Mouse (Mus musculus) left cerebral cortex, postnatal 25 days (tissue): ENCODE data around the gene Hipk1. TPM values are rescaled to one million over a fixed set of nuclear protein-coding genes. Genes with fewer than 3 reads are reported as not detected.

Experiments used
- total RNA-seq, 2 experiments: library from RNA; stranded (reverse); gene quantifications; 2 replicates each; pipeline ENCODE4 v1.2.3; 2021

Hipk1 gene
- total RNA-seq, 2 experiments from 2014 or later: 110 to 113 TPM

Other genes starting within 250 kb of the Hipk1 start
- gene Syt6, start 216.3 kb downstream of the Hipk1 start, total RNA-seq: 10 to 100 TPM; 10.4 to 22.6 TPM
- gene Atg4a-ps, start 145.5 kb downstream of the Hipk1 start, total RNA-seq: 1 to 10 TPM in 1 of 2 experiments, not detected in 1; 1.0 TPM
- gene Olfml3, start 53.6 kb downstream of the Hipk1 start, total RNA-seq: 10 to 100 TPM; 14.4 to 15.2 TPM
- gene Gm10964, start 52.2 kb downstream of the Hipk1 start, total RNA-seq: not detected
- gene Dclre1b, start 17.9 kb upstream of the Hipk1 start, total RNA-seq: 1 to 10 TPM; 5.9 to 7.7 TPM
- 10 to 100 TPM; 14.1 to 16.1 TPM for gene Ap4b1, start 18.0 kb upstream of the Hipk1 start, total RNA-seq
- gene Gm43064, start 18.0 kb upstream of the Hipk1 start, total RNA-seq: under 1 TPM; 0.16 to 0.32 TPM
- under 1 TPM; 0.78 TPM for gene Bcl2l15, start 41.0 kb upstream of the Hipk1 start, total RNA-seq
- 1 to 10 TPM; 1.2 to 1.7 TPM for gene Ptpn22, start 68.2 kb upstream of the Hipk1 start, total RNA-seq
- gene Rsbn1, start 122.6 kb upstream of the Hipk1 start, total RNA-seq: 10 to 100 TPM; 21.9 to 22.9 TPM
- 10 to 100 TPM; 46.7 to 50.6 TPM for gene Phtf1, start 176.5 kb upstream of the Hipk1 start, total RNA-seq